Mouse (Mus musculus): Measurements from ENCODE around the gene Pde4b. TPM values are rescaled to one million over a fixed set of nuclear protein-coding genes. Genes with fewer than 3 reads are reported as not detected.

The Pde4b gene
- polyA plus RNA-seq, 1 experiment from 2014 or later, result 7.0 TPM

DNA sequence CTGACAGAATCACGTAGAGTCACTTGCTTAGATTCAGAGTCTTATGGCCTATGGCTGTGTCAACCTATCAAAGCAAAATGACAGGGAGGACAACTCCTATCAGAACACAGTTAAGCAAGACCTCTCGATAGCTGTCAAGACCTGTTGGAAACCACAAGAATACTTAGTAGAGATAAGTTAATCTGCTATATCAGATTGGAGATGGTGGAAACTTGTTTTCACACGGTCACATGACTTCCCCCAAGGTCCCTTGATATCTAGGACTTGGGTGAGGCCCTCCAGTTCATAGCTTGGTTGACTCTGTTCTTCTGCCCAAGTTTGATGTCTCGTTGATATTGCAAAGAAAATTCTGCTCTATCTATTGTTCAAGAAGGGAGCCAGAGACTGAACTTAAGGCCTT is 553.6 kb downstream of the Pde4b start:
- no peak overlapping the region for H3K4me2 ChIP-seq (replicated peaks; ENCODE audit: low read depth, low read length)
- no peak for ATAC-seq (ENCODE audit: low FRiP score)
- 90% methylated on average over 4 of the region's 4 CpGs for whole genome bisulfite sequencing

DNA sequence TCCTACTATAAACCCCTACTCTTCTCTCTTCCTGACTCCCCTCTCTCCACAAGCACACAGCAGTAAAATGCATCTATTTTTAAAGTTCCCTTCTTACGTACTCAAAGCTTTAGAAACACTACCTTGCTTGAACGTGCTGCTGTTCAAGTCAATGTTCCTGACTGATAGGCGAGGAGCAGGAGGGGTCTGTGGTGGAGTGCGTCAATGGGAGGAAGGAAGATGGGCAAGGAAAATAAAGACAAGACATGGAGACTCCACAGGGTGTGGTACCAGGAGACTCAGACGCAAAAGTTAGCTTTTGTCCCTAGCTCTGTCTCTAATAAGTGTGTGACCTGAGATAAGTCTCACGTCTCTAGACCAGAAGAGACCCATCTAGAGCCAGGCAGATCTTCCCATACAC is 556.7 kb downstream of the Pde4b start:
- Histone ChIP-seq H3K9ac (ENCODE audit: low read depth, low read length) (no peak overlapping the region), H3K27ac (ENCODE audit: low read depth, low read length) (no peak overlapping the region), H3K4me3 (ENCODE audit: low read depth, low read length) (no peak overlapping the region), H3K9me3 (ENCODE audit: control insufficient read depth, low read length) (no peaks in the 10 kb centered on the region), H3K27me3 (ENCODE audit: control insufficient read depth, insufficient read depth, low read length) (no peaks in the 10 kb centered on the region), H3K4me2 (replicated peaks; ENCODE audit: low read depth, low read length) (no peak overlapping the region), H3K4me1 (replicated peaks; ENCODE audit: control insufficient read depth, insufficient read depth, low read length) (no peaks in the 10 kb centered on the region), H3K36me3 (ENCODE audit: control insufficient read depth, insufficient read depth, low read length) (no peaks in the 10 kb centered on the region)
- WGBS, result 80% methylated on average over 6 of the region's 6 CpGs
- ATAC-seq (ENCODE audit: low FRiP score) (no peak), DNase-seq (ENCODE audit: low spot score) (no peak)

More for the DNA sequence above, 553.6 kb downstream of the Pde4b start:
- Histone ChIP-seq H3K4me1 (replicated peaks; ENCODE audit: control insufficient read depth, insufficient read depth, low read length) (no peaks in the 10 kb centered on the region), H3K4me3 (ENCODE audit: low read depth, low read length) (no peak overlapping the region), H3K9me3 (ENCODE audit: control insufficient read depth, low read length) (no peaks in the 10 kb centered on the region), H3K9ac (ENCODE audit: low read depth, low read length) (no peak overlapping the region), H3K27ac (ENCODE audit: low read depth, low read length) (no peak overlapping the region), H3K27me3 (ENCODE audit: control insufficient read depth, insufficient read depth, low read length) (no peaks in the 10 kb centered on the region), H3K36me3 (ENCODE audit: control insufficient read depth, insufficient read depth, low read length) (no peaks in the 10 kb centered on the region)
- DNase-seq (ENCODE audit: low spot score), result no peak

DNA sequence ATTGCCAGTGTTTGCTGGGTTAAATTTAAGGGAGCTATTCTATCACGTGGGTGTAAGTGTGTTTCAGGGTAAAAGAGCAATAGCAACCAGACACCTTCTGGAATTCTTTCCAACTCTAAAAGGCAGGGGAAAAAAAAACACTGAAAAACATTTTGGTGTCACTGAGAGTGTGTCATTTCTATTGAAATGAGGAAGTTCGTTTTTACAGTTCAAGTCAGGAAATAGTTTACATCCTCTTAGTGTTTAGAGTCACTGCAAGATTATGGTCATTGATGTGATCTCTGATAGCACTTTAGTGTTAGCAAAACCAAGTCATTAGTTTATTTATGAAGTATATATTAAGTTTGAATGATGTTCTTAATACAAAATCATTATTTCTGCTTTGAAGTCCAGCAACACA is 559.7 kb downstream of the Pde4b start:
- H3K9me3 ChIP-seq (ENCODE audit: control insufficient read depth, low read length), result no peaks in the 10 kb centered on the region
- H3K4me3 ChIP-seq (ENCODE audit: low read depth, low read length), result no peak overlapping the region
- no peak for ATAC-seq (ENCODE audit: low FRiP score)
- no peak overlapping the region for H3K9ac ChIP-seq (ENCODE audit: low read depth, low read length)
- H3K27ac ChIP-seq (ENCODE audit: low read depth, low read length), result no peak overlapping the region
- H3K4me2 ChIP-seq (replicated peaks; ENCODE audit: low read depth, low read length), result no peak overlapping the region
- WGBS, result 70% methylated on average over 2 of the region's 2 CpGs
- H3K27me3 ChIP-seq (ENCODE audit: control insufficient read depth, insufficient read depth, low read length), result no peaks in the 10 kb centered on the region
- DNase-seq (ENCODE audit: low spot score), result no peak
- H3K36me3 ChIP-seq (ENCODE audit: control insufficient read depth, insufficient read depth, low read length), result no peaks in the 10 kb centered on the region
- H3K4me1 ChIP-seq (replicated peaks; ENCODE audit: control insufficient read depth, insufficient read depth, low read length), result no peaks in the 10 kb centered on the region

DNA sequence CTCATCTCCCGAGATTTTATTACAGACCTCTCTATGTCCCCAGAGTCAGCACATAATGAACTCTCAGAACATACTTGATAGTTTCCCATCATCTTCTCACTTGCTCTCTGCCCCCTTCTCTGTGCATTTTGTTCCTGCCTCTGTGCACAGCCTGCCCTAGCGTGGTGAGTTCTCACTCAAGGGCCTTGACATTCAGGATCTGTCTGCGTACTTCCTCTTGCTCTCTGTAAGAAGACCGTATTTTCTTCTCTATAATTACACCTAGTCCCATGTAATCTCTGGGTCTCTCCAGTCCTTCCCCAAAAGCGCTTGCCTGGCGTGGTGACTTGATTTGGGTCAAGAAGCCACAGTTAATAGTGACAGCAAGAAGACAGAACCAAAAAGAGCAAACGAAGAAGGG is 568.0 kb downstream of the Pde4b start:
- no peak for DNase-seq (ENCODE audit: low spot score)
- Histone ChIP-seq H3K4me2 (replicated peaks; ENCODE audit: low read depth, low read length) (no peak overlapping the region), H3K27me3 (ENCODE audit: control insufficient read depth, insufficient read depth, low read length) (no peaks in the 10 kb centered on the region), H3K9me3 (ENCODE audit: control insufficient read depth, low read length) (no peaks in the 10 kb centered on the region), H3K27ac (ENCODE audit: low read depth, low read length) (no peak overlapping the region), H3K4me3 (ENCODE audit: low read depth, low read length) (no peak overlapping the region), H3K36me3 (ENCODE audit: control insufficient read depth, insufficient read depth, low read length) (no peaks in the 10 kb centered on the region), H3K4me1 (replicated peaks; ENCODE audit: control insufficient read depth, insufficient read depth, low read length) (no peaks in the 10 kb centered on the region), H3K9ac (ENCODE audit: low read depth, low read length) (no peak overlapping the region)
- WGBS, result 85% methylated on average over 7 of the region's 7 CpGs
- no peak for ATAC-seq (ENCODE audit: low FRiP score)

DNA sequence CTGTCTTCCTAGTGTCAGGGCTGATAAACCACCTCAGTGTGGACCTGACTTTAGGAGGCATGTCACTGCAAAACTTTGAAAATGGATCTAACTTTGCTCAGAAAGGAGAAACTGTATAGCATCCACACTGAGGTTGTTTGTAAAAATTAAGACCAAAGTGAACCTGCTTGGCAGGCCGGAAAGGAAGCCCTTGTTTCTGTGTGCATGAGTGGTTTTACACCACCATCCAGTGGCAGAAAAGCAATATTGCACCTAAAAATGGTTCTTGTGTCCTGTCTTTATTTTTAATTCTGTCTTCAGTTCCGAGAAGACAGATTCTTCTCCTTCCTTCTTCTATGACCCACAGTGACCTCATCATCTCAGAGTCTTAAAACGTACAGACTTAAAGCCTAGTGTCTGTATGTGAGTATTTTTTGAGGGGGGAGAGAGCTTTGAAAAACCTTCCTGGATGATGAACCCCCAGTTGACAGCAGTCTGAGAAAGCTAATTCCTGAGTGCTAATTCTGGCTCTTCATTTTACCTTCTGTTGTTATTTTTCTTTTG is 569.2 kb downstream of the Pde4b start:
- no peak overlapping the region for H3K4me3 ChIP-seq (ENCODE audit: low read depth, low read length)
- 22% methylated on average over 3 of the region's 3 CpGs for WGBS
- no peaks in the 10 kb centered on the region for H3K9me3 ChIP-seq (ENCODE audit: control insufficient read depth, low read length)
- no peaks in the 10 kb centered on the region for H3K36me3 ChIP-seq (ENCODE audit: control insufficient read depth, insufficient read depth, low read length)
- peak; percentile 33; the same call in 1 of the 2 replicates for ATAC-seq (ENCODE audit: low FRiP score)
- DNase-seq (ENCODE audit: low spot score), result peak; percentile 65
- no peak overlapping the region for H3K27ac ChIP-seq (ENCODE audit: low read depth, low read length)
- no peak overlapping the region for H3K4me2 ChIP-seq (replicated peaks; ENCODE audit: low read depth, low read length)
- no peaks in the 10 kb centered on the region for H3K4me1 ChIP-seq (replicated peaks; ENCODE audit: control insufficient read depth, insufficient read depth, low read length)
- no peaks in the 10 kb centered on the region for H3K27me3 ChIP-seq (ENCODE audit: control insufficient read depth, insufficient read depth, low read length)
- H3K9ac ChIP-seq (ENCODE audit: low read depth, low read length), result no peak overlapping the region

Other genes with a start within 250 kb of the Pde4b start
- gene B020004J07Rik, start 243.5 kb upstream of the Pde4b start, polyA plus RNA-seq (2014; fragmentation: Nextera tagmentation; extraction: Ambion mirVana), result not detected in 2 replicates
- not detected in 2 replicates for gene C130073F10Rik, start 193.8 kb upstream of the Pde4b start, polyA plus RNA-seq (2014; fragmentation: Nextera tagmentation; extraction: Ambion mirVana)
- gene Gm12800, start 178.4 kb upstream of the Pde4b start, polyA plus RNA-seq (2014; fragmentation: Nextera tagmentation; extraction: Ambion mirVana), result not detected in 2 replicates
- not detected in 2 replicates for gene Gm12794, start 147.1 kb upstream of the Pde4b start, polyA plus RNA-seq (2014; fragmentation: Nextera tagmentation; extraction: Ambion mirVana)
- not detected in 2 replicates for gene Gm12790, start 106.5 kb upstream of the Pde4b start, polyA plus RNA-seq (2014; fragmentation: Nextera tagmentation; extraction: Ambion mirVana)
- not detected in 2 replicates for gene Gm12789, start 100.9 kb upstream of the Pde4b start, polyA plus RNA-seq (2014; fragmentation: Nextera tagmentation; extraction: Ambion mirVana)

Measured in hindbrain, embryonic 11.5 days (tissue).